Mouse (Mus musculus) forebrain, embryonic 10.5 days (tissue): ENCODE results near the gene Slc22a5. TPM values are rescaled to one million over a fixed set of nuclear protein-coding genes. Genes with fewer than 3 reads are reported as not detected.

Source experiments
- DNase-seq: peaks from one replicate; pipeline ENCODE4 v3.0.0-alpha.2; 2017; ENCODE audit warnings: low spot score; ENCODE audit errors: extremely low spot score
- H3K27ac ChIP-seq: fragments of 300-500 bp; sonication (generic); 2 replicates; pipeline ENCODE4 v1.5.1; 2016; ENCODE audit warnings: mild to moderate bottlenecking
- H3K27me3 ChIP-seq: fragments of 300-500 bp; sonication (generic); 2 replicates; pipeline ENCODE4 v1.6.1; 2016; ENCODE audit warnings: mild to moderate bottlenecking; ENCODE audit not compliant: poor library complexity, severe bottlenecking
- H3K36me3 ChIP-seq: fragments of 300-500 bp; sonication (generic); replicated peaks from 2 replicates; pipeline ENCODE4 v1.6.1; 2016; ENCODE audit warnings: mild to moderate bottlenecking, moderate library complexity
- H3K4me1 ChIP-seq: fragments of 300-500 bp; sonication (generic); 2 replicates; pipeline ENCODE4 v1.6.1; 2016
- H3K4me3 ChIP-seq: fragments of 300-500 bp; sonication (generic); 2 replicates; pipeline ENCODE4 v1.5.1; 2016; ENCODE audit warnings: mild to moderate bottlenecking, moderate library complexity
- H3K9me3 ChIP-seq: fragments of 300-500 bp; sonication (generic); 2 replicates; pipeline ENCODE4 v1.6.1; 2016; ENCODE audit warnings: mild to moderate bottlenecking, moderate library complexity
- WGBS: fragments of 180-500 bp; shearing (Covaris S2); methylation state at CpG from one replicate; pipeline ENCODE4 v1.1.7; 2016; 5-methylcytosine and 5-hydroxymethylcytosine counted together
- polyA plus RNA-seq: library from polyadenylated mRNA; unstranded; fragments of >200 nt; fragmentation: Nextera tagmentation; extraction: Ambion mirVana; gene quantifications from 2 replicates; pipeline ENCODE4 v1.2.1, GENCODE M21; 2016

The Slc22a5 gene
- polyA plus RNA-seq, 1 experiment from 2014 or later, result 7.7 TPM

DNA sequence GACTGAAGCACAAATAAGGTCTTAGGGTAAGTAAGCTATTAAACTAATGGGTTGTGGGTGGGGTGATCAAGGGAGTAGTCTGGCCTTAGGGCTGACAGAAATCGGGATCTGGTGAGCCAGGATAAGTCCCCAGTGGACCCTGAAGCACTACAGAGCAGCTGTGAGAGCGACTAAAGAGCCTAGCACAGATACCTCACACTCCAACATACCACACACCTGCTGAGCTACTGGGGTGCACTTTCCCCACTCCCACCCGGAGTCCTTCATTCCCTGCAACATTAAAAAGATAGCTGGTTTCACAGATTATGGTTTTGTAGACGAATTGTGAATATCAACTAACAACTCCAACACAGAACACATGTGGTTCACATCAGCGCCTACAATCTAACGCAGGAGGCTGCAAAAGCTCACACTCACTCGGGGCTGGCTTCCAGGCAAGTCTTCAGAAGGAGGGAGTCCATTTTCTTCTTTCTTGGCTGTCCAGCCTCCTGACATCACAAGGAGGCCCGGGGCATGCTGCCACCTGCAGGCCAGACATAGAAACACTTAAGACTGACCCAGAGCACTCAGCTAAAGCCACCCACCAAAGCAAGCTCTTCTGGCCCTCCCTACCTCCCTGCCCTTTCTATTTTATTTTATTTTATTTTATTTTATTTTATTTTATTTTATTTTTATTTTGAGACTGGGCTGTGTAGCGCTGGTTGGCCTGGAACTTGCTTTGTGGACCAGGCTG is 41.7 kb downstream of the Slc22a5 start:
- no peaks in the 10 kb centered on the region for H3K36me3 ChIP-seq
- H3K9me3 ChIP-seq, result no peaks in the 10 kb centered on the region
- WGBS, result 36% methylated on average over 9 of the region's 9 CpGs
- peak; percentile 68 for DNase-seq
- 0 out of 2 replicates have a peak overlapping the region, but pooled peaks have one; percentile 40 for H3K27ac ChIP-seq
- no peak overlapping the region for H3K4me3 ChIP-seq
- peaks cover 9% of the 10 kb centered on the region for H3K4me1 ChIP-seq
- peaks cover 5% of the 10 kb centered on the region; the same call in 1 of the 2 replicates for H3K27me3 ChIP-seq

GRCm38 (mm10) chr11:53845680-53846079 is 45.8 kb downstream of the Slc22a5 start:
- no peaks in the 10 kb centered on the region for H3K27me3 ChIP-seq
- H3K4me1 ChIP-seq, result peaks cover 5% of the 10 kb centered on the region
- no peaks in the 10 kb centered on the region for H3K36me3 ChIP-seq
- H3K4me3 ChIP-seq, result no peak overlapping the region
- DNase-seq, result no peak
- no peak overlapping the region for H3K27ac ChIP-seq
- no peaks in the 10 kb centered on the region for H3K9me3 ChIP-seq
- 83% methylated on average over 6 of the region's 6 CpGs for WGBS

DNA sequence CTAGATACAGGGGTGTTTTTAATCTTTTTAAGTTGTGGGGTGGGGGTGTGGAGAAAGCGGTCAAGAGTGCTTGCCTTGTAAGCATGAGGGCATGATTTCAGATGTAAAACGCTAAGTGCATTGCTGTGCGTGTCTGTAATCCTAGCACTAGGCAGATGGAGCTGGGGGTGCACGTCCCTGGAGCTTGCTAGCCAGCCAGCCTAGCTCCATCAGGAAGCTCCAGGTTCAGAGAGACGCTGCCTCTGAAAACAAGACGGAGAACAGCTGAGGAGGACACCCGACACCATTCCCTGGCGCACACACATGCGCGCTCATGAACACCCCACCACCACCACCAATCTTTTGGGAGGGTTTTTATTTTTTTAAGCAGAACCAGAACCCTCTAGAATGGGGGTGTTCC is 48.4 kb downstream of the Slc22a5 start:
- no peaks in the 10 kb centered on the region for H3K9me3 ChIP-seq
- 0 out of 2 replicates have a peak, but pooled peaks cover 3% of the 10 kb centered on the region for H3K4me1 ChIP-seq
- WGBS, result 80% methylated on average over 10 of the region's 10 CpGs
- no peak overlapping the region for H3K27ac ChIP-seq
- no peaks in the 10 kb centered on the region for H3K27me3 ChIP-seq
- no peak for DNase-seq
- H3K36me3 ChIP-seq, result no peaks in the 10 kb centered on the region
- no peak overlapping the region for H3K4me3 ChIP-seq

DNA sequence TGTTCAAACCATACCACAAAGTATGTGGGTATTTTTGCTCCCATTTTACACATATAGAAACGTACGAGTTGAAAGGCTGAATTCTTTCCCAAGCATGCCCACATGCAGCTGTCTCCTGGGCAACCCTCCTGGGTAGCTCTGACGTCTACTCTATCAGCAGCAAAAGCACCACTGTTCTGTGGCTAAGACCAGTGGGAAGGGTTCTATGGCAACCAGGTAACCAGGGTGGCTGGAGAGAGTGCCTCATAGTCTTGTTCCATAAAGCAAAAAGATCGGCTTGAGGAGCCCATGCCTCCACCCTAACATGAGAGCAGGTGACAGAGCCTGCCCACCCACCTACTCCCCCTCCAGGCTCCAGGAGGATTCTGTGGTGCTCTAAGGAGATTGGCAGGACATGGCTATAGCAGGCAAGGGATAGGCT is 49.3 kb downstream of the Slc22a5 start:
- no peaks in the 10 kb centered on the region for H3K27me3 ChIP-seq
- H3K4me3 ChIP-seq, result no peak overlapping the region
- no peaks in the 10 kb centered on the region for H3K9me3 ChIP-seq
- no peak for DNase-seq
- WGBS, result 71% methylated on average over 4 of the region's 4 CpGs
- H3K36me3 ChIP-seq, result no peaks in the 10 kb centered on the region
- H3K27ac ChIP-seq, result no peak overlapping the region
- 0 out of 2 replicates have a peak, but pooled peaks cover 3% of the 10 kb centered on the region for H3K4me1 ChIP-seq

DNA sequence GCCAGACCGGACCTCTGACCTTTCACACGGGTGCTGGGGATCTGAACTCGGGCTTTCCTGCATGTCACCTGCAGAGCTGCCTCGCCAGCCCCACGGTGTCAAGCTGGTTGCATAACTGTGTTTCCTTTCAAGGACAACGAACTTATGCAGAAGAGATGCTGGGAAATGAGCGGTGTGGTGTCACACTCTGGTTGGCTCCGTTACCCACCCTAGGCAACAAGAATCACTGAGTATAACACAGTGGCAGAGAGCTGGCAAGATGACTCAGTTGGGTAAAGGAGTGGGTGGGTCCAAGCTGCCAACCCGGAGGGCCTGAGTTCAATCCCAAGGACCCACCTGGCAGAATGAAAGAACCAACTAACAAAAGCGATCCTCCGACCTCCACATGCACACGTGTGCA is 49.9 kb downstream of the Slc22a5 start:
- no peak overlapping the region for H3K27ac ChIP-seq
- H3K4me1 ChIP-seq, result 0 out of 2 replicates have a peak, but pooled peaks cover 3% of the 10 kb centered on the region
- H3K27me3 ChIP-seq, result no peaks in the 10 kb centered on the region
- no peak for DNase-seq
- no peaks in the 10 kb centered on the region for H3K9me3 ChIP-seq
- no peak overlapping the region for H3K4me3 ChIP-seq
- 88% methylated on average over 12 of the region's 12 CpGs for WGBS
- H3K36me3 ChIP-seq, result no peaks in the 10 kb centered on the region

DNA sequence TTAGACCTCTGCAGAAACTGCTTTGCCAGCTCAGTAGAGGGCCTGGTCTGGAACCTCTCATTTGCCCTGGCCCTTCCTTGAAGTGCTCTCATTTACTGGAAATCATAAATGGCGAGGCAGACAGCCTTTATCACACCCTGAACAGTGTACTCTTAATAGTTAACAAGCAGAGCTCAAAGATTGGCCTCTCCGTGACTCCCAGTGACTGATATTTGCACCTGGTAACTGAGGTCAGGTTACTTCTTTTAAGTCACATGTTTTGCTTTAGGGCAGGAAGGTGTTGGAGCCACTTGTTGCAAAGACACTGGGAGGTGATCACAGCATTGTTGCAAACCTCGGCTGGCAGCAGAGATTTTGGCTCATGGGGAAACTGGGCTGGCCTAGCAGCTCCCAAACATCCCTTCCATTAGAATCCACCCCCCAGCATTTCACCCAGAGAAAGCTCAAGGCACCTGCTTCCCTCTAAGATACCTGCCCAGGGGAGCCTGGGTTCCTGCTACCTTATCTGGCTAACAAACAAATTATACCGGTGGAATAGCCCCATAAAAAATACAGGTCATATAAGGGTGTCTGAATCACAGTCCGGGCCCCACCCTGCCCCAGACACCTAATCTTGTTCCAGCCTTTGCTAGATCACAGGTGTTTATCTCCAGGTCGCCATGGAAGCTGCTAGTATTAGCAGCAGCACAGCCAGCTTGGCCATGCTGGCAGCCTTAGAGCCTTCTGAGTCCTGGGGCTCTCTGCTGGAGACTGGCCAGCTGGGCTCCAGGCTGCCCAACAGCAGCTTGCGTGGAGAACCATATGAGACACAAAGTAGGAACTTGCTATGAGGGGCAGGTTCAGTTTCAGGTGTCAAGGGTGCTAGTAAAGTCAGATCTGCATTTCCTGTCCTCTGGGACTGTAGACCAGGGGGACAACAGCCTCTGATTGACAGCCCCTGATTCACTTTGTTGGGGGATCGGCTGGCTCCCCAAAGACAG is 51.5 kb downstream of the Slc22a5 start:
- Histone ChIP-seq H3K9me3 (no peaks in the 10 kb centered on the region), H3K4me1 (0 out of 2 replicates have a peak, but pooled peaks cover 3% of the 10 kb centered on the region), H3K27ac (no peak overlapping the region), H3K4me3 (no peak overlapping the region), H3K36me3 (no peaks in the 10 kb centered on the region), H3K27me3 (no peaks in the 10 kb centered on the region)
- DNase-seq, result no peak
- 66% methylated on average over 8 of the region's 8 CpGs for WGBS

- no peak overlapping the region for H3K4me3 ChIP-seq
- DNase-seq, result no peak
- no peaks in the 10 kb centered on the region for H3K36me3 ChIP-seq
- H3K4me1 ChIP-seq, result 0 out of 2 replicates have a peak, but pooled peaks cover 3% of the 10 kb centered on the region
- 76% methylated on average over 6 of the region's 6 CpGs for WGBS
- no peak overlapping the region for H3K27ac ChIP-seq
- no peaks in the 10 kb centered on the region for H3K9me3 ChIP-seq
- no peaks in the 10 kb centered on the region for H3K27me3 ChIP-seq
Observed at GRCm38 (mm10) chr11:53839147-53839546, 52.3 kb downstream of the Slc22a5 start.

- Histone ChIP-seq H3K9me3 (no peaks in the 10 kb centered on the region), H3K36me3 (no peaks in the 10 kb centered on the region), H3K4me1 (0 out of 2 replicates have a peak, but pooled peaks cover 3% of the 10 kb centered on the region), H3K27ac (no peak overlapping the region), H3K27me3 (no peaks in the 10 kb centered on the region), H3K4me3 (no peak overlapping the region)
- WGBS, result 90% methylated on average over 5 of the region's 5 CpGs
- DNase-seq, result no peak
Observed at GRCm38 (mm10) chr11:53837731-53838130, 53.7 kb downstream of the Slc22a5 start.

- no peak overlapping the region for H3K4me3 ChIP-seq
- no peak for DNase-seq
- WGBS, result 89% methylated on average over 4 of the region's 4 CpGs
Observed at GRCm38 (mm10) chr11:53835379-53836010, 56.0 kb downstream of the Slc22a5 start.

GRCm38 (mm10) chr11:53825409-53825808 is 66.1 kb downstream of the Slc22a5 start:
- Histone ChIP-seq H3K27ac (no peak overlapping the region), H3K27me3 (no peaks in the 10 kb centered on the region), H3K9me3 (peaks cover 6% of the 10 kb centered on the region; the same call in 1 of the 2 replicates), H3K4me1 (no peaks in the 10 kb centered on the region), H3K4me3 (no peak overlapping the region), H3K36me3 (no peaks in the 10 kb centered on the region)
- 87% methylated on average over 4 of the region's 4 CpGs for WGBS
- DNase-seq, result no peak

More at GRCm38 (mm10) chr11:53835379-53836010, 56.0 kb downstream of the Slc22a5 start:
- Histone ChIP-seq H3K27me3 (no peaks in the 10 kb centered on the region), H3K36me3 (no peaks in the 10 kb centered on the region), H3K4me1 (0 out of 2 replicates have a peak, but pooled peaks cover 3% of the 10 kb centered on the region), H3K27ac (no peak overlapping the region), H3K9me3 (no peaks in the 10 kb centered on the region)

DNA sequence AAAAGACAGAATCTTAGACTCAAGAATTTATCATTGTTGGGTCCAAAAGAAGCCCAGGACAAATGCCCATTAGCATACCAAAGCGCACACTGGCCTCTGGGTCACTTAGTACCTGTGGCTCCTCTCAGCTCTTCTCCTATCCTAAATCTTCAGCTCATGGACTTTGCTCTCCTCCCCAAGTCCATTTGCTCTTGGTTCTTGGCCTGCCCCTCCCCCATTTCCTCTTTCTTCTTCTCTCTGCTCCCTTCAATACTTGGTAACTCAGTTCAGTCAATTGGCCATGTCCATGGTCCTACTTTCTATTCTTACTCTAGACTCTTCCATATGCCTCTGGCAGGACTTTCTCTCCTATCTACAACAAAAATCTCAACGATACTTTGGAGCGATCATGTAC is 69.5 kb downstream of the Slc22a5 start:
- Histone ChIP-seq H3K36me3 (no peaks in the 10 kb centered on the region), H3K9me3 (no peaks in the 10 kb centered on the region), H3K27me3 (no peaks in the 10 kb centered on the region), H3K4me1 (no peaks in the 10 kb centered on the region), H3K27ac (no peak overlapping the region), H3K4me3 (no peak overlapping the region)
- no peak for DNase-seq
- WGBS, result 96% methylated on average over 3 of the region's 3 CpGs

GRCm38 (mm10) chr11:53821230-53821944 is 70.1 kb downstream of the Slc22a5 start:
- Histone ChIP-seq H3K27me3 (no peaks in the 10 kb centered on the region), H3K9me3 (no peaks in the 10 kb centered on the region), H3K4me3 (no peak overlapping the region), H3K36me3 (no peaks in the 10 kb centered on the region), H3K4me1 (no peaks in the 10 kb centered on the region), H3K27ac (no peak overlapping the region)
- WGBS, result 86% methylated on average over 11 of the region's 11 CpGs
- no peak for DNase-seq
